Mouse (Mus musculus) urinary bladder, postnatal 36 days (tissue): ENCODE results near the gene Wdr18.
A peak's percentile ranks its signal among the peaks of the same experiment; 100 is the strongest.
"Not testable (repeated sequence)": the region's sequence is repeated elsewhere in the genome, so short reads cannot be mapped to it uniquely, and the experiment has no call there.

Source experiments
- DNase-seq, 2 experiments: peaks; one replicate each; pipeline ENCODE4 v3.0.0; 2022; ENCODE audit warnings: low spot score in 2 of 2, mixed read lengths in 1 of 2

Gene Wdr18

GRCm38 (mm10) chr10:79946752-79947322, 13.1 kb upstream of the Wdr18 start:
- DNase-seq = no peak

- DNase-seq = no peak
These were observed 12.4 kb upstream of the Wdr18 start for GRCm38 (mm10) chr10:79947502-79947901.

- no peak for DNase-seq
These were observed 10.1 kb upstream of the Wdr18 start for GRCm38 (mm10) chr10:79949873-79950272.

GRCm38 (mm10) chr10:79950661-79951060, 9.3 kb upstream of the Wdr18 start:
- DNase-seq = no peak

- DNase-seq = no peak
These were observed 6.0 kb upstream of the Wdr18 start for GRCm38 (mm10) chr10:79953946-79954345.

GRCm38 (mm10) chr10:79955691-79956090, 4.3 kb upstream of the Wdr18 start:
- DNase-seq = no peak

GRCm38 (mm10) chr10:79956643-79957154, 3.3 kb upstream of the Wdr18 start:
- no peak for DNase-seq

GRCm38 (mm10) chr10:79958140-79958816, 1.7 kb upstream of the Wdr18 start:
- DNase-seq = peak; percentile 73 to 85

GRCm38 (mm10) chr10:79959412-79959811, 540 bp upstream of the Wdr18 start:
- DNase-seq = not testable (repeated sequence)

GRCm38 (mm10) chr10:79960671-79961294, 831 bp downstream of the Wdr18 start:
- no peak for DNase-seq

- DNase-seq = no peak
These were observed 4.8 kb downstream of the Wdr18 start for GRCm38 (mm10) chr10:79964727-79965126.

- no peak for DNase-seq
These were observed 5.4 kb downstream of the Wdr18 start for GRCm38 (mm10) chr10:79965325-79965724.

GRCm38 (mm10) chr10:79966886-79967400, 7.0 kb downstream of the Wdr18 start:
- DNase-seq = no peak

- no peak for DNase-seq
These were observed 8.2 kb downstream of the Wdr18 start for GRCm38 (mm10) chr10:79968181-79968580.

- DNase-seq = no peak
These were observed 9.2 kb downstream of the Wdr18 start for GRCm38 (mm10) chr10:79969124-79969568.

- DNase-seq = no peak
These were observed 10.6 kb downstream of the Wdr18 start, which contains the start of gene Grin3b for GRCm38 (mm10) chr10:79970415-79971182. TSS of gene Grin3b (plus strand) at chr10:79970715.

GRCm38 (mm10) chr10:79971183-79971497, 11.2 kb downstream of the Wdr18 start:
- no peak for DNase-seq

- DNase-seq = no peak
These were observed 12.9 kb downstream of the Wdr18 start for GRCm38 (mm10) chr10:79972831-79973230.

- no peak for DNase-seq
These were observed 14.1 kb downstream of the Wdr18 start for GRCm38 (mm10) chr10:79974087-79974486.

GRCm38 (mm10) chr10:79974668-79975067, 14.7 kb downstream of the Wdr18 start:
- no peak for DNase-seq

GRCm38 (mm10) chr10:79976071-79976721, 16.2 kb downstream of the Wdr18 start:
- DNase-seq = no peak
